Mouse (Mus musculus): ENCODE measurements at regions not wholly inside any gene's neighbourhood (a gene's known extent, or its start where the extent isn't known, plus 50 kb on each side); places are given as distances from the start of the nearest gene placed in this dataset.

- TF ChIP-seq CTCF (IDR thresholded peaks at IDR 0.05; ENCODE audit: control insufficient read depth, insufficient read depth, low read length) (no peak), POLR2A (IDR thresholded peaks at IDR 0.05; ENCODE audit: borderline replicate concordance, control insufficient read depth, low read depth, low read length) (no peak)
Observed at GRCm38 (mm10) chr11:19221442-19221841, 202.7 kb upstream of the Meis1 start.
